Mouse (Mus musculus): ENCODE data around the gene Rnase2a. TPM values are rescaled to one million over a fixed set of nuclear protein-coding genes. Genes with fewer than 3 reads are reported as not detected.
"Not testable (repeated sequence)": the region's sequence is repeated elsewhere in the genome, so short reads cannot be mapped to it uniquely, and the experiment has no call there.

Gene Rnase2a
- polyA plus RNA-seq (2012; rRNA removed): not detected in 2 replicates

DNA sequence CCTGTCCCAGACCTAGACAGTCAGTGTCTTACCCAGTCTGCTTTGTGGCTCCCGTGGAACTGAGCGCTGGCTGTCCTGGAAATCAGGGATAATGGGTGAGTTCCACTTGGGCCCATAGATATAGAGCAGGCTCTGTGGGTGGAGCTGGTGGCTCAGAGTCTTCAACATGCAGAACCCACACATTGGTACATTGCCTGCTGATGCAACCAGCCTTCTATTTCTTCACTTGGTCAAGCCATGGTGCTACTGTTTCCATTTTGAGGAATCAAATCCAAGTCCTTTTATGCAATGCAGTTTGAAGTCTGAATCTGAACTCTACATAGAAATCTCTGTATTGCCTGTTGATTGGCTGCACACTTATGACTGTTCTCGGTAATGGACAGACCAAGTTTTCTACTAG is at the start of gene Rnase2a:
TSS of gene Rnase2a (minus strand) at position 72 of the 400 bp plus-strand sequence.
- no peak for DNase-seq (ENCODE audit: extremely low spot score in 1 of 2, low spot score in 1 of 2)

DNA sequence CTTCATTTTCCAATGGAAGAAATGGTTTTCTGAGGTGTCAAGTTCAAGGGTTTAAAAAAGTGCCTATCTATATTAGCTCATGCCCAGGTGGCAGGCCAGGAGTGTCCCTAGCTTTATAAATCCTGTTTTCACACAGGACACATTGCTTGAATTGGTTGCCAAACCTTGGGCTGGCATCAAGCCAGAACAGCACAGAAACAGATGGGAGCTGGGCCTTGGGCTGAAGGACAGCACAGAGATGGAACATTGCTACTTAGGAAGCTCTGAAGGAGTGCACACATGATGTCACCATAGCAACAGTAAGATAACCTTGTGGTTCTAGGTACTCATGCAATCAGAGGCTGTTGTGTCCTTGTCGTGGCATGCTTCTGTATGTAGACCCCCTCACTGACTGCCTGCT is 35.6 kb upstream of the Rnase2a start:
- peak; percentile 1 to 8 for DNase-seq (ENCODE audit: extremely low spot score in 1 of 2, low spot score in 1 of 2)

GRCm38 (mm10) chr14:51278515-51278914 is 22.6 kb upstream of the Rnase2a start:
- DNase-seq (ENCODE audit: extremely low spot score in 1 of 2, low spot score in 1 of 2): not testable (repeated sequence)

DNA sequence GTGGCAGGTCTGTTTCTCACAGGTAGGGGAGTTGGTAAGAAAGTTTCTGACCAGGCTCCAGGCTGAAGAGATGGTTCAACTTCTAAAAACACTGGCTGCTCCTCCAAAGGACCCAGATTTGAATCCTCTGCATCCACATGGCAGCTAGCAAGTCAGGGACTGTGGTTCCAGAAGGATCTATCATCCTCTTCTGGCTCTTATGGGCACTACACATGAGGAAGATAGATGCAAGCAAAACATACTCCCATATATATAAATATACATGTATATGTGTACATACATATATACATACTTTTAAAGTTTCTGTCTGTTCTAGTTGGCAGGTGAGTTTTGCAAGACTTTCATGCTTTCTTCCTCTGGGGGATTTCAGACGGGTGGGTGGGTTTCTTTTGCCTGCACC is 12.8 kb upstream of the Rnase2a start:
- DNase-seq (ENCODE audit: extremely low spot score in 1 of 2, low spot score in 1 of 2): no peak

GRCm38 (mm10) chr14:51266113-51266512 is 10.2 kb upstream of the Rnase2a start:
- peak in 1 of 2 experiments; percentile 84 for DNase-seq (ENCODE audit: extremely low spot score in 1 of 2, low spot score in 1 of 2)

- DNase-seq (ENCODE audit: extremely low spot score in 1 of 2, low spot score in 1 of 2): no peak
Measured at GRCm38 (mm10) chr14:51265667-51266066, 9.8 kb upstream of the Rnase2a start.

GRCm38 (mm10) chr14:51262397-51262796 is 6.5 kb upstream of the Rnase2a start:
- DNase-seq (ENCODE audit: extremely low spot score in 1 of 2, low spot score in 1 of 2): no peak

DNA sequence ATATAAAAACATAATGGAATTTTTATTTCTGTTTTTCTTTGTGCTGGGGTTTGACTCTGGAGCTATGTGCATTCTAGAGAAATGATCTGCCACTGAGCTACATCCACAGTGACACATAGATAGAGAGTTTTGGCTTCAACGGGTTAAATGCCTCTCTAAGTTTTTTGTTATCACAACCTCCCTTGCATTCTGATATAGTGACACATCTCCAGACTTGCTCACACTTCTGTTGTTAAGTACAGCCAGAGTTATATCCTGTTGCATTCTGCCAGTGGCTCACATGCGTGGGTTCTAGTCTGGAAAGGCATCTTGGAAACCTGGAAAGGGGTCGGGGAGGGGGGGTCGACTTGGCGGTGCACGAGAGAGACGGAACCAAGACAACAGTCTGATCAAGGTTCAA is 3.8 kb upstream of the Rnase2a start:
- peak in 1 of 2 experiments; percentile 7 for DNase-seq (ENCODE audit: extremely low spot score in 1 of 2, low spot score in 1 of 2)

DNA sequence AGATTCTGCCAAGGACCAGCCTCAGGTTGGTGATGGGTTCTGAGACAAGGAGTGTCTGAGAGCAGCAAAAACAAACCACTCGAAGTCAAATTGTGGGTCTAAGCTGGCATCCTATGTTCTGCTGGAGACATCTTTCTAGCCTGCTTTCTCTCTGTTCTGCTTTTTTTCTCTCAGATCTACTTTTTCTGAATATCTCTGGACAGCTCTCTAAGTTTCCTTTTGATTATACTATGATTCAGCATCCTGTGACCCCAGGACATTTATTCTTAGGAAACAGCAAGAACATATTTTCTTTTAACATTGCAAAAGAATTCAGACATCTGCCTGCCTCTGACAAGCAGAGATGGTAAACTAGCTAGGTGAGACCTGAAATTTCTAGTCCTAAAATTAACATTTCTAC is 2.3 kb downstream of the Rnase2a start:
- DNase-seq (ENCODE audit: extremely low spot score in 1 of 2, low spot score in 1 of 2): no peak

GRCm38 (mm10) chr14:51252206-51252605 is 3.7 kb downstream of the Rnase2a start:
- DNase-seq (ENCODE audit: extremely low spot score in 1 of 2, low spot score in 1 of 2): not testable (repeated sequence)

- DNase-seq (ENCODE audit: extremely low spot score in 1 of 2, low spot score in 1 of 2): no peak
Measured at GRCm38 (mm10) chr14:51250348-51250747, 5.6 kb downstream of the Rnase2a start.

GRCm38 (mm10) chr14:51247736-51248135 is 8.2 kb downstream of the Rnase2a start:
- no peak for DNase-seq (ENCODE audit: extremely low spot score in 1 of 2, low spot score in 1 of 2)

DNA sequence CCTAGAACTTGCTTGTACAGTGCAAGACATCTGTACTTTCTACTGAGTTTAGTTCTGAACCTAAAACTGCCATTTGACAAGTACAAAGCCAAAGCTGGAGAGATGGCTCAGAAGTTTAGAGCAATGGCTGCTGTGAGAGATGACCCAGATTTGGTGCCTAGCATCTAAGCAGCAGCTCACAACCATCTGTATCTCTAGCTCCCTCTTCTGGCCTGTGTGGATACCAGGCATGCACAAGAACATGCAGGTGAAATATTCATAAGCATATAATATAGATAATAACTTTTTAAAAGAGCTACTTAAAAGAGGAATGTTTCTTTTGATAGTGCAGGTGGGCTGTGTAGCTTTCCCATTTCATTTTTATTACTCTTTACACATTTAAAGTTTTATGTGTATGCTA is 15.0 kb downstream of the Rnase2a start:
- peak; percentile 14 to 72 for DNase-seq (ENCODE audit: extremely low spot score in 1 of 2, low spot score in 1 of 2)

- DNase-seq (ENCODE audit: extremely low spot score in 1 of 2, low spot score in 1 of 2): not testable (repeated sequence)
Measured at GRCm38 (mm10) chr14:51237488-51237887, 18.4 kb downstream of the Rnase2a start.

- not testable (repeated sequence) for DNase-seq (ENCODE audit: extremely low spot score in 1 of 2, low spot score in 1 of 2)
Measured at GRCm38 (mm10) chr14:51229657-51230056, 26.3 kb downstream of the Rnase2a start.

DNA sequence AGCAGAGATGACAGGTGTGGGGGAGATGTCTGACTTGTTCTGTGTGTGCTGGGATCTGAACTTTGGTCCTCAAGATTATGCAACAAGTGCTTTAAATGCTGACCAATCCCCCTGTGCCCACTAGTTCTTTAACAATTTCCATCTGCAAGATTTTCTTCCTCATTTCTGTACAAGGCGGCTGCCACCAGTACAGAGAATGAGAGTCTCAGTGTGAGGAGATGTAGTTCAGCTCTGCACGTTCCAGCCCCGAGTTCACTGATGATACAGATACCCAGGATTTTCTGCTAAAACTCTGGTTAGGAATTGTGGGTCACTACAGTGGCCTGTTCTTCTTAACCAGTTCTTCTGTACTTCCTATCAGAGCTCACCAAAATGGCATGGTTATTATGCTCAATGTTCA is 35.8 kb downstream of the Rnase2a start:
- not testable (repeated sequence) for DNase-seq (ENCODE audit: extremely low spot score in 1 of 2, low spot score in 1 of 2)

Other genes starting within 250 kb of the Rnase2a start
- 0.16 TPM in 1 of 2 replicates, not detected in the other for gene Rnase10, start 248.4 kb downstream of the Rnase2a start, polyA plus RNA-seq (2012; rRNA removed)
- gene Rnase9, start 214.2 kb downstream of the Rnase2a start, polyA plus RNA-seq (2012; rRNA removed): not detected in 2 replicates
- gene Rnase11, start 205.9 kb downstream of the Rnase2a start, polyA plus RNA-seq (2012; rRNA removed): not detected in 2 replicates
- gene Rnase12, start 198.5 kb downstream of the Rnase2a start, polyA plus RNA-seq (2012; rRNA removed): 0.20 TPM in 1 of 2 replicates, not detected in the other
- not detected in 2 replicates for gene Olfr750, start 181.7 kb downstream of the Rnase2a start, polyA plus RNA-seq (2012; rRNA removed)
- gene Rnase4, start 165.0 kb downstream of the Rnase2a start, polyA plus RNA-seq (2012; rRNA removed): 20.3 and 27.1 TPM in 2 replicates
- gene Ang, start 165.0 kb downstream of the Rnase2a start, polyA plus RNA-seq (2012; rRNA removed): 4.2 and 6.9 TPM in 2 replicates
- not detected in 2 replicates for gene Eddm3b, start 141.7 kb downstream of the Rnase2a start, polyA plus RNA-seq (2012; rRNA removed)
- gene Rnase6, start 132.2 kb downstream of the Rnase2a start, polyA plus RNA-seq (2012; rRNA removed): 0.38 and 0.56 TPM in 2 replicates
- 0.72 and 0.99 TPM in 2 replicates for gene Rnase1, start 109.3 kb downstream of the Rnase2a start, polyA plus RNA-seq (2012; rRNA removed)
- gene Rnase2b, start 93.9 kb downstream of the Rnase2a start, polyA plus RNA-seq (2012; rRNA removed): not detected in 2 replicates
- not detected in 2 replicates for gene Ang2, start 57.0 kb downstream of the Rnase2a start, polyA plus RNA-seq (2012; rRNA removed)
- not detected in 2 replicates for gene Ear14, start 52.7 kb downstream of the Rnase2a start, polyA plus RNA-seq (2012; rRNA removed)
- gene Gm7247, start 105.6 kb upstream of the Rnase2a start, polyA plus RNA-seq (2012; rRNA removed): not detected in 2 replicates
- gene Vmn2r88, start 154.7 kb upstream of the Rnase2a start, polyA plus RNA-seq (2012; rRNA removed): not detected in 2 replicates
- gene Vmn2r89, start 195.7 kb upstream of the Rnase2a start, polyA plus RNA-seq (2012; rRNA removed): not detected in 2 replicates

Data from frontal cortex, adult 2 months (tissue).